Mouse (Mus musculus) ovary, adult 10 weeks (tissue): ENCODE results near the gene Crhr2. TPM values are rescaled to one million over a fixed set of nuclear protein-coding genes. Genes with fewer than 3 reads are reported as not detected.

Experiments
- polyA plus RNA-seq: library from polyadenylated mRNA; stranded (reverse); fragments of 350-450 nt; fragmentation: Illumina TruSeq; extraction: RNeasy Lipid Tissue Mini Kit (QIAGEN cat#74804); gene quantifications from one replicate; pipeline ENCODE4 v1.2.3, GENCODE M21; 2014

The Crhr2 gene
- polyA plus RNA-seq: not detected

DNA sequence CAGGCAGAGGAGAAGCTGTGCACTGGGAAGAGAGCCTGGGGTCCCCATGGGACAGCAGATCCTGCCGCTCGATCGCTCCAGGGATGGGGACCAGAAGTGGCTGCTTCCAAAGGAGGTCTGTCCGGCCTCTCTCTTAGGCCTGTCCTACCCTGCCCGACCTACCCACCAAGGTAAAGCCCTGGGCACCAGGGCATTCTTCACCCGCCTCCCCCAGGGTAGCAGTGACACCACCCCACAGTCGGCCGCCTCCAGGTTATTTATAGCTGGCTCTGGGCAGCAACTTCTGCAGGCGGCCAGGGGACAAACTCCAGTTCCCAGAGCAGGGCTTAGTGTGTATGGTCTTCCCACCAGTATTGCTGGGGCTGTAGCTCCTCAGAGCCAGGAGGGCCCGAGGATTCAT, at the start of gene Crhr2:
Gene Crhr2 (minus strand): TSS at position 223 of the 400 bp plus-strand sequence.

DNA sequence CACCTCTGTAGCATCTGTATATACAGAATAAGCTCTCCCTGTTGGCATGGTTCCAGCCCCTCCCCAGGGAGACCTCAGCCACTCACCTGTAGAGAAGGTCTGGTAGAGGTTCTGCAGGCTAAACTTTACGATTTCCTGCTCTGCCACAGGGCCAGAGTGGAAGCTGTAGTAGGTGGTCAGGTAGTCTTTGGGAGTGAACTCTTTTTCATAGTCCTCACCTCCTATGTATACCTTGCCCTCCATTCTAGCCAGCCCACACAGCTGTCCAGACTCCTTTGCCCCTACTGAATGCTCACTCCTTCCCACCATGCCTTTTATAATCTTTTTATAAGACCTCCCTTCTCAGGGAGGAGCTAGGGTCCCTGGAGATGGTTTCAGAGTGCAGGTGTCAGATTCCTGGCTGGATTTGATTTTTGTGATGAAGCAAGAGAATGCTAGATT, 41.9 kb upstream of the Crhr2 start, which contains the start of gene Inmt:
Gene Inmt (minus strand): TSS at position 303 of the 441 bp plus-strand sequence.

Other genes starting within 250 kb of the Crhr2 start
- gene Nod1, start 160.4 kb downstream of the Crhr2 start, polyA plus RNA-seq: 11.6 TPM
- gene Ggct, start 140.1 kb downstream of the Crhr2 start, polyA plus RNA-seq: 68.3 TPM
- 126 TPM for gene Gars, start 95.0 kb downstream of the Crhr2 start, polyA plus RNA-seq
- 4.4 TPM for gene Inmt, start 42.0 kb upstream of the Crhr2 start, polyA plus RNA-seq
- gene Mindy4, start 70.4 kb upstream of the Crhr2 start, polyA plus RNA-seq: 5.2 TPM
- gene Aqp1, start 203.4 kb upstream of the Crhr2 start, polyA plus RNA-seq: 8.2 TPM
- gene Ghrhr, start 243.3 kb upstream of the Crhr2 start, polyA plus RNA-seq: not detected